Mouse (Mus musculus) embryonic facial prominence, embryonic 12.5 days (tissue): ENCODE data around the gene Hipk2. TPM values are rescaled to one million over a fixed set of nuclear protein-coding genes. Genes with fewer than 3 reads are reported as not detected.

ENCODE experiments used
- ATAC-seq: fragments of 200-750 bp; cut with Nextera tagmentation; 2 replicates; pipeline ENCODE4 v1.8.0; 2017; ENCODE audit not compliant: insufficient number of reproducible peaks, insufficient read depth, low FRiP score, low TSS enrichment
- H3K27ac ChIP-seq: fragments of 300-500 bp; sonication (generic); 2 replicates; pipeline ENCODE4 v1.5.1; 2016; ENCODE audit warnings: mild to moderate bottlenecking
- H3K27me3 ChIP-seq: fragments of 300-500 bp; sonication (generic); 2 replicates; pipeline ENCODE4 v1.6.1; 2016; ENCODE audit warnings: mild to moderate bottlenecking, moderate library complexity
- H3K36me3 ChIP-seq: fragments of 300-500 bp; sonication (generic); 2 replicates; pipeline ENCODE4 v1.6.1; 2016; ENCODE audit warnings: mild to moderate bottlenecking
- H3K4me1 ChIP-seq: fragments of 300-500 bp; sonication (generic); 2 replicates; pipeline ENCODE4 v1.6.1; 2016
- H3K4me2 ChIP-seq: fragments of 300-500 bp; sonication (generic); replicated peaks from 2 replicates; pipeline ENCODE4 v1.6.1; 2016; ENCODE audit warnings: mild to moderate bottlenecking, moderate library complexity
- H3K4me3 ChIP-seq: fragments of 300-500 bp; sonication (generic); 2 replicates; pipeline ENCODE4 v1.5.1; 2016; ENCODE audit warnings: mild to moderate bottlenecking
- H3K9ac ChIP-seq: fragments of 300-500 bp; sonication (generic); 2 replicates; pipeline ENCODE4 v1.6.1; 2016; ENCODE audit warnings: mild to moderate bottlenecking, moderate library complexity
- H3K9me3 ChIP-seq: fragments of 300-500 bp; sonication (generic); 2 replicates; pipeline ENCODE4 v1.6.1; 2016; ENCODE audit warnings: mild to moderate bottlenecking, moderate library complexity
- WGBS: fragments of 180-500 bp; shearing (Covaris S2); methylation state at CpG from one replicate; pipeline ENCODE4 v1.1.7; 2016; 5-methylcytosine and 5-hydroxymethylcytosine counted together
- polyA plus RNA-seq: library from polyadenylated mRNA; unstranded; fragments of >200 nt; fragmentation: Nextera tagmentation; extraction: Ambion mirVana; gene quantifications from 2 replicates; pipeline ENCODE4 v1.2.1, GENCODE M21; 2016

Gene Hipk2
- polyA plus RNA-seq, 1 experiment from 2014 or later: 19.4 TPM

GRCm38 (mm10) chr6:38736240-38736639 lies 139.7 kb downstream of the Hipk2 start:
- Histone ChIP-seq H3K36me3 (peaks cover 55% of the 10 kb centered on the region), H3K9me3 (no peaks in the 10 kb centered on the region), H3K4me2 (no peak overlapping the region), H3K4me1 (no peaks in the 10 kb centered on the region), H3K27ac (no peak overlapping the region), H3K4me3 (no peak overlapping the region), H3K27me3 (no peaks in the 10 kb centered on the region), H3K9ac (no peak overlapping the region)
- ATAC-seq: no peak
- 30% methylated on average over 4 of the region's 4 CpGs for WGBS

GRCm38 (mm10) chr6:38732681-38733080 lies 143.3 kb downstream of the Hipk2 start:
- H3K4me2 ChIP-seq: no peak overlapping the region
- no peaks in the 10 kb centered on the region for H3K4me1 ChIP-seq
- 52% methylated on average over 3 of the region's 3 CpGs for WGBS
- H3K27me3 ChIP-seq: no peaks in the 10 kb centered on the region
- H3K4me3 ChIP-seq: no peak overlapping the region
- peaks cover 60% of the 10 kb centered on the region for H3K36me3 ChIP-seq
- no peak for ATAC-seq
- H3K27ac ChIP-seq: no peak overlapping the region
- no peaks in the 10 kb centered on the region for H3K9me3 ChIP-seq
- no peak overlapping the region for H3K9ac ChIP-seq

- WGBS: 87% methylated on average over 15 of the region's 15 CpGs
- H3K4me3 ChIP-seq: no peak overlapping the region
- H3K27ac ChIP-seq: no peak overlapping the region
- H3K27me3 ChIP-seq: no peaks in the 10 kb centered on the region
- no peak overlapping the region for H3K9ac ChIP-seq
- H3K4me2 ChIP-seq: no peak overlapping the region
- H3K36me3 ChIP-seq: peaks cover 50% of the 10 kb centered on the region
- ATAC-seq: no peak
- no peaks in the 10 kb centered on the region for H3K4me1 ChIP-seq
- no peaks in the 10 kb centered on the region for H3K9me3 ChIP-seq
Observed at GRCm38 (mm10) chr6:38730169-38731146, 145.5 kb downstream of the Hipk2 start.

- no peaks in the 10 kb centered on the region for H3K9me3 ChIP-seq
- no peaks in the 10 kb centered on the region for H3K4me1 ChIP-seq
- peaks cover 32% of the 10 kb centered on the region for H3K36me3 ChIP-seq
- no peak overlapping the region for H3K9ac ChIP-seq
- H3K27ac ChIP-seq: no peak overlapping the region
- no peak for ATAC-seq
- WGBS: 88% methylated on average over 3 of the region's 3 CpGs
- H3K4me2 ChIP-seq: no peak overlapping the region
- no peak overlapping the region for H3K4me3 ChIP-seq
- H3K27me3 ChIP-seq: no peaks in the 10 kb centered on the region
Observed at GRCm38 (mm10) chr6:38725515-38725914, 150.4 kb downstream of the Hipk2 start.

- 59% methylated on average over 1 of the region's 1 CpGs for WGBS
- Histone ChIP-seq H3K4me2 (no peak overlapping the region), H3K9ac (no peak overlapping the region), H3K36me3 (peaks cover 48% of the 10 kb centered on the region), H3K9me3 (no peaks in the 10 kb centered on the region), H3K4me1 (no peaks in the 10 kb centered on the region), H3K27ac (no peak overlapping the region), H3K4me3 (no peak overlapping the region), H3K27me3 (no peaks in the 10 kb centered on the region)
- no peak for ATAC-seq
Observed at GRCm38 (mm10) chr6:38721361-38721760, 154.6 kb downstream of the Hipk2 start.

- WGBS: 69% methylated on average over 6 of the region's 6 CpGs
Observed at GRCm38 (mm10) chr6:38719229-38719628, 156.7 kb downstream of the Hipk2 start.

GRCm38 (mm10) chr6:38718625-38719024 lies 157.3 kb downstream of the Hipk2 start:
- Histone ChIP-seq H3K27me3 (no peaks in the 10 kb centered on the region), H3K4me2 (no peak overlapping the region), H3K27ac (no peak overlapping the region), H3K4me3 (no peak overlapping the region), H3K9ac (no peak overlapping the region), H3K4me1 (no peaks in the 10 kb centered on the region), H3K9me3 (no peaks in the 10 kb centered on the region), H3K36me3 (peaks cover 71% of the 10 kb centered on the region)
- 92% methylated on average over 7 of the region's 7 CpGs for WGBS
- ATAC-seq: no peak

More at GRCm38 (mm10) chr6:38719229-38719628, 156.7 kb downstream of the Hipk2 start:
- no peaks in the 10 kb centered on the region for H3K27me3 ChIP-seq
- peaks cover 65% of the 10 kb centered on the region for H3K36me3 ChIP-seq
- no peak overlapping the region for H3K4me2 ChIP-seq
- H3K9me3 ChIP-seq: no peaks in the 10 kb centered on the region
- no peak for ATAC-seq
- H3K4me1 ChIP-seq: no peaks in the 10 kb centered on the region
- H3K9ac ChIP-seq: no peak overlapping the region
- no peak overlapping the region for H3K27ac ChIP-seq
- H3K4me3 ChIP-seq: no peak overlapping the region

- no peak for ATAC-seq
- H3K4me3 ChIP-seq: no peak overlapping the region
- peaks cover 80% of the 10 kb centered on the region for H3K36me3 ChIP-seq
- 95% methylated on average over 16 of the region's 16 CpGs for WGBS
- H3K27me3 ChIP-seq: no peaks in the 10 kb centered on the region
- H3K9ac ChIP-seq: no peak overlapping the region
- H3K4me2 ChIP-seq: no peak overlapping the region
- H3K9me3 ChIP-seq: no peaks in the 10 kb centered on the region
- no peak overlapping the region for H3K27ac ChIP-seq
- no peaks in the 10 kb centered on the region for H3K4me1 ChIP-seq
Observed at GRCm38 (mm10) chr6:38715881-38716280, 160.1 kb downstream of the Hipk2 start.

- ATAC-seq: no peak
- Histone ChIP-seq H3K36me3 (peaks cover 83% of the 10 kb centered on the region), H3K4me2 (no peak overlapping the region), H3K9ac (no peak overlapping the region), H3K4me3 (no peak overlapping the region), H3K9me3 (no peaks in the 10 kb centered on the region), H3K4me1 (no peaks in the 10 kb centered on the region), H3K27me3 (no peaks in the 10 kb centered on the region), H3K27ac (no peak overlapping the region)
- WGBS: 84% methylated on average over 19 of the region's 19 CpGs
Observed at GRCm38 (mm10) chr6:38713957-38714898, 161.7 kb downstream of the Hipk2 start.

- Histone ChIP-seq H3K4me2 (no peak overlapping the region), H3K36me3 (peaks cover 63% of the 10 kb centered on the region), H3K4me1 (no peaks in the 10 kb centered on the region), H3K4me3 (no peak overlapping the region), H3K27ac (no peak overlapping the region), H3K9me3 (no peaks in the 10 kb centered on the region), H3K9ac (no peak overlapping the region), H3K27me3 (no peaks in the 10 kb centered on the region)
- no peak for ATAC-seq
- 91% methylated on average over 3 of the region's 3 CpGs for WGBS
Observed at GRCm38 (mm10) chr6:38710449-38710848, 165.5 kb downstream of the Hipk2 start.

- no peak for ATAC-seq
- WGBS: 82% methylated on average over 7 of the region's 7 CpGs
- H3K36me3 ChIP-seq: peaks cover 54% of the 10 kb centered on the region
Observed at GRCm38 (mm10) chr6:38704264-38704984, 171.5 kb downstream of the Hipk2 start.

More at GRCm38 (mm10) chr6:38704264-38704984, 171.5 kb downstream of the Hipk2 start:
- no peaks in the 10 kb centered on the region for H3K27me3 ChIP-seq
- no peak overlapping the region for H3K4me2 ChIP-seq
- H3K9ac ChIP-seq: no peak overlapping the region
- no peak overlapping the region for H3K4me3 ChIP-seq
- no peaks in the 10 kb centered on the region for H3K9me3 ChIP-seq
- peaks cover 5% of the 10 kb centered on the region; the same call in 1 of the 2 replicates for H3K4me1 ChIP-seq
- H3K27ac ChIP-seq: no peak overlapping the region
